Mouse (Mus musculus): ENCODE data around the gene Thbs3.

GRCm38 (mm10) chr3:89276061-89276460 is 61.1 kb downstream of the Thbs3 start:
- TF ChIP-seq CTCF (IDR thresholded peaks at IDR 0.05; ENCODE audit: low read depth, low read length) (no peak), GATA1 (IDR thresholded peaks at IDR 0.05; ENCODE audit: borderline replicate concordance, low read length) (no peak), GATA2 (IDR thresholded peaks at IDR 0.05; ENCODE audit: borderline replicate concordance, low read depth, low read length) (no peak), TAL1 (conservative IDR thresholded peaks at IDR 0.05; ENCODE audit: low read depth, low read length) (no peak)
